In genomic region chr11:113010906-113011305, GRCm38 (mm10) we compare ENCODE assay signal across 21 mouse cellular contexts.
DNase-seq lines count a peak whose midpoint lies in the region; ATAC-seq and TF ChIP-seq lines count a peak whose summit lies in the region.
"Had no signal": no experiment of that assay in that cellular context is flagged by ENCODE, and none has a peak within 500 bp of the region (broad histone marks: within the 10 kb centered on the region; RNA-seq: fewer than 3 reads in every experiment).

No protein-coding gene starts in this region.

- no peak overlapping the region for H3K9ac ChIP-seq in forebrain, embryonic 15.5 days (replicated peaks)
- H3K9ac ChIP-seq in intestine, embryonic 15.5 days: no peak overlapping the region
- H3K9ac ChIP-seq: hindbrain, embryonic 13.5 days; limb, embryonic 13.5 days; midbrain, embryonic 15.5 days had no signal

- in situ Hi-C loops in Patski (cut with MboI; ENCODE audit: low pct_unique_long_range_greater_than_20kb): loop anchor here (25.0 kb wide), 1 partner anchor 476 kb away; no protein-coding TSS in a partner anchor

- CTCF ChIA-PET in Patski (lab: Charles Lee): interaction anchor here (1.3 to 1.7 kb wide), 2 partner anchors 9 to 12 kb away, joined by 3 to 4 read pairs; no protein-coding TSS in a partner anchor

- intact Hi-C loops in gastrocnemius, adult 2 months (cut with DNase I): no loop called here
- intact Hi-C loops in gastrocnemius, postnatal 14 days (cut with DNase I; ENCODE audit: low total_unique reads): no loop called here

- H3K4me3 ChIP-seq in gastrocnemius, adult 2 months: no peak overlapping the region
- H3K4me3 ChIP-seq in kidney, adult 2 months (ENCODE audit: insufficient read depth, low read depth, low read length): no peak overlapping the region
- no peak overlapping the region for H3K4me3 ChIP-seq in forebrain, embryonic 15.5 days
- H3K4me3 ChIP-seq in intestine, embryonic 15.5 days (replicated peaks): no peak overlapping the region
- H3K4me3 ChIP-seq: hindbrain, embryonic 13.5 days; limb, embryonic 13.5 days; megakaryocyte, embryonic 14.5 days; midbrain, embryonic 15.5 days had no signal

- H3K4me2 ChIP-seq in forebrain, embryonic 15.5 days (replicated peaks): no peak overlapping the region
- H3K4me2 ChIP-seq in intestine, embryonic 15.5 days (replicated peaks): no peak overlapping the region
- H3K4me2 ChIP-seq: hindbrain, embryonic 13.5 days; limb, embryonic 13.5 days; midbrain, embryonic 15.5 days had no signal

- H3K36me3 ChIP-seq in kidney, adult 2 months (ENCODE audit: control insufficient read depth, insufficient read depth, low read length): no peaks in the 10 kb centered on the region
- H3K36me3 ChIP-seq in forebrain, embryonic 15.5 days: no peaks in the 10 kb centered on the region
- no peaks in the 10 kb centered on the region for H3K36me3 ChIP-seq in intestine, embryonic 15.5 days
- H3K36me3 ChIP-seq: G1E; hindbrain, embryonic 13.5 days; limb, embryonic 13.5 days; midbrain, embryonic 15.5 days had no signal

- H3K4me1 ChIP-seq in kidney, adult 2 months (ENCODE audit: control insufficient read depth, insufficient read depth, low read length): no peaks in the 10 kb centered on the region
- peaks cover 25% of the 10 kb centered on the region for H3K4me1 ChIP-seq in forebrain, embryonic 15.5 days
- peaks cover 3% of the 10 kb centered on the region; the same call in 1 of the 2 replicates for H3K4me1 ChIP-seq in intestine, embryonic 15.5 days (replicated peaks)
- H3K4me1 ChIP-seq: megakaryocyte, embryonic 14.5 days had no signal

- no peaks in the 10 kb centered on the region for H3K27me3 ChIP-seq in kidney, adult 2 months (replicated peaks; ENCODE audit: control insufficient read depth, insufficient read depth, low read length)
- no peaks in the 10 kb centered on the region for H3K27me3 ChIP-seq in Patski
- no peaks in the 10 kb centered on the region for H3K27me3 ChIP-seq in forebrain, embryonic 15.5 days
- H3K27me3 ChIP-seq in intestine, embryonic 15.5 days (replicated peaks): no peaks in the 10 kb centered on the region
- H3K27me3 ChIP-seq: hindbrain, embryonic 13.5 days; megakaryocyte, embryonic 14.5 days; midbrain, embryonic 15.5 days had no signal

- WGBS in kidney, adult 2 months: 64% methylated on average over 5 of the region's 5 CpGs
- 90% methylated on average over 5 of the region's 5 CpGs for WGBS in forebrain, embryonic 15.5 days
- WGBS in intestine, embryonic 15.5 days: 87% methylated on average over 5 of the region's 5 CpGs

- TF ChIP-seq CTCF in gastrocnemius, adult 2 months (IDR thresholded peaks at IDR 0.05): no peak
- TF ChIP-seq CTCF in kidney, adult 2 months (conservative IDR thresholded peaks at IDR 0.05; ENCODE audit: insufficient read depth, insufficient read length, low read depth, low read length): no peak
- no peak for TF ChIP-seq CTCF in Patski (IDR thresholded peaks at IDR 0.05)

- POLR2A ChIA-PET in Patski (lab: Charles Lee): interaction anchor here (1.1 kb wide), 1 partner anchor 228 kb away, joined by 3 read pairs; no protein-coding TSS in a partner anchor

- TF ChIP-seq POLR2A in kidney, adult 2 months (IDR thresholded peaks at IDR 0.05; ENCODE audit: low read depth, low read length): no peak

- no peaks in the 10 kb centered on the region for H3K9me3 ChIP-seq in forebrain, embryonic 15.5 days
- no peaks in the 10 kb centered on the region for H3K9me3 ChIP-seq in intestine, embryonic 15.5 days
- H3K9me3 ChIP-seq: hindbrain, embryonic 13.5 days; limb, embryonic 13.5 days; midbrain, embryonic 15.5 days had no signal

- no peak overlapping the region for H3K27ac ChIP-seq in gastrocnemius, adult 2 months
- no peak overlapping the region for H3K27ac ChIP-seq in kidney, adult 2 months (ENCODE audit: insufficient read depth, low read depth, low read length)
- H3K27ac ChIP-seq in forebrain, embryonic 15.5 days (replicated peaks): no peak overlapping the region
- no peak overlapping the region for H3K27ac ChIP-seq in intestine, embryonic 15.5 days
- H3K27ac ChIP-seq: hindbrain, embryonic 13.5 days; limb, embryonic 13.5 days; midbrain, embryonic 15.5 days had no signal

- DNase-seq in gastrocnemius, adult 2 months: peak; percentile 38
- DNase-seq in gastrocnemius, postnatal 14 days: no peak
- DNase-seq in kidney, adult 2 months: peak; percentile 70
- DNase-seq in kidney, adult 18-20 months: no peak
- DNase-seq in Patski (ENCODE audit: low read depth, low spot score): no peak
- DNase-seq: cerebellum, adult 11-12 months; cerebellum, postnatal 36 days; kidney, postnatal 25 days; layer of hippocampus, adult 9-11 months; lung, postnatal 10 days; spleen, adult 18-20 months; thymus, adult 18-20 months had no signal

- peak; percentile 56 for ATAC-seq in Patski
- no peak for ATAC-seq in forebrain, embryonic 15.5 days (replicated peaks)
- ATAC-seq in intestine, embryonic 15.5 days: no peak
- ATAC-seq: CD4-positive, CD25-positive, alpha-beta regulatory T cell, adult 4 months; forebrain, embryonic 16.5 days; midbrain, embryonic 15.5 days had no signal

Comparison
In these comparisons a context has a peak if more than half of its experiments do, and no peak if none do; other contexts are left out.
1. DNase-seq: peak in gastrocnemius, adult 2 months (single experiment) and kidney, adult 2 months (single experiment); none in gastrocnemius, postnatal 14 days (single experiment), kidney, adult 18-20 months (single experiment) and Patski (single experiment).